Comparison of ENCODE assay signal across 25 mouse cellular contexts in the genomic region with DNA sequence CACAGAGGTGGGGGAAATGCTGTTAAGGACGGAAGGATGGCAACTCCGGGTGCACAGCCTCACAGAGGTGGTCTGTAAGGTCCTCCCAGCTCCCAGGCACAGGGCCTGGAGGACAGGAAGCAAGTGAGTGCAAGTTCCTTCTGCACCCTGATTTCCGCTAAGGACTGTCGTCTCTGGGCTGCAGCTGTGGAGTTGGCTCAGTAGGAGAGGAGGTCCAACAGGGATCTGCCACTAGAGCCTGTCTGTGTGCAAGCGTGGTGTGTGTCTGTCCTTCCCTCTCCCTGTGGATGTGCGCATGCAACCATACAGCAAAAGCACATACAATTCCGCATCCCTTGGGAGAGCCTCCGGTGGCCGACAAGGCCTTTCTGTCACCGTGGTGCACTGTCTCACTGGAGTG. TPM values are rescaled to one million over a fixed set of nuclear protein-coding genes. Genes with fewer than 3 reads are reported as not detected.
DNase-seq lines count a peak whose midpoint lies in the region; ATAC-seq and TF ChIP-seq lines count a peak whose summit lies in the region.
"Had no signal": no experiment of that assay in that cellular context is flagged by ENCODE, and none has a peak within 500 bp of the region (broad histone marks: within the 10 kb centered on the region; RNA-seq: fewer than 3 reads in every experiment).

No protein-coding gene starts in this region.

- peaks cover 10% of the 10 kb centered on the region; the same call in 1 of the 2 replicates for H3K4me1 ChIP-seq in heart, postnatal 0 days (ENCODE audit: control insufficient read depth, insufficient read depth)
- H3K4me1 ChIP-seq in heart, embryonic 12.5 days (replicated peaks): peaks cover 46% of the 10 kb centered on the region
- peaks cover 16% of the 10 kb centered on the region for H3K4me1 ChIP-seq in liver, adult 2 months (ENCODE audit: control insufficient read depth, insufficient read depth, low read length)
- peaks cover 29% of the 10 kb centered on the region for H3K4me1 ChIP-seq in brown adipose tissue, adult 24 weeks (ENCODE audit: control insufficient read depth, insufficient read depth, insufficient read length, low read length)
- peaks cover 28% of the 10 kb centered on the region for H3K4me1 ChIP-seq in liver, embryonic 16.5 days (ENCODE audit: control insufficient read depth, low read depth, low read length)

- no peaks in the 10 kb centered on the region for H3K9me3 ChIP-seq in heart, postnatal 0 days (replicated peaks; ENCODE audit: control insufficient read depth, low read length)
- no peaks in the 10 kb centered on the region for H3K9me3 ChIP-seq in heart, embryonic 12.5 days (replicated peaks)
- H3K9me3 ChIP-seq in liver, embryonic 16.5 days (replicated peaks; ENCODE audit: control insufficient read depth, low read length): no peaks in the 10 kb centered on the region
- H3K9me3 ChIP-seq: forebrain, embryonic 13.5 days; limb, embryonic 15.5 days had no signal

- H3K4me3 ChIP-seq in heart, postnatal 0 days (ENCODE audit: low read depth, low read length): no peak overlapping the region
- no peak overlapping the region for H3K4me3 ChIP-seq in heart, embryonic 12.5 days
- no peak overlapping the region for H3K4me3 ChIP-seq in liver, adult 2 months (ENCODE audit: insufficient read depth, low read depth, low read length)
- H3K4me3 ChIP-seq in brown adipose tissue, adult 24 weeks (ENCODE audit: insufficient read depth, low read depth, low read length): no peak overlapping the region
- no peak overlapping the region for H3K4me3 ChIP-seq in liver, embryonic 16.5 days (ENCODE audit: low read depth, low read length)
- H3K4me3 ChIP-seq: erythroblast, embryonic 14.5 days; forebrain, embryonic 13.5 days; limb, embryonic 15.5 days had no signal

- peak overlapping the region; percentile 25; the same call in 1 of the 2 replicates for H3K27ac ChIP-seq in heart, postnatal 0 days (ENCODE audit: low read depth)
- no peak overlapping the region for H3K27ac ChIP-seq in heart, embryonic 12.5 days (ENCODE audit: poor library complexity, severe bottlenecking)
- peak overlapping the region; percentile 48 for H3K27ac ChIP-seq in liver, adult 2 months (replicated peaks; ENCODE audit: insufficient read depth, low read depth, low read length)
- H3K27ac ChIP-seq in brown adipose tissue, adult 24 weeks (replicated peaks; ENCODE audit: low read depth, low read length): peak overlapping the region; percentile 11
- H3K27ac ChIP-seq in liver, embryonic 16.5 days (ENCODE audit: low read length): peak overlapping the region; percentile 82
- H3K27ac ChIP-seq: forebrain, embryonic 13.5 days; hindbrain, postnatal 0 days; limb, embryonic 15.5 days had no signal

- no peaks in the 10 kb centered on the region for H3K79me2 ChIP-seq in liver, adult 2 months (ENCODE audit: control insufficient read depth, insufficient read depth, low read length)

- no peak for ATAC-seq in heart, postnatal 0 days (ENCODE audit: insufficient read depth, low read depth)
- no peak for ATAC-seq in heart, embryonic 12.5 days (ENCODE audit: insufficient number of reproducible peaks, low FRiP score)
- ATAC-seq in liver, embryonic 16.5 days (ENCODE audit: low read depth): no peak
- ATAC-seq: forebrain, embryonic 13.5 days; hindbrain, postnatal 0 days had no signal

- TF ChIP-seq EP300 in heart, postnatal 0 days (IDR thresholded peaks at IDR 0.05; ENCODE audit: low read depth): no peak

- WGBS in heart, postnatal 0 days: 78% methylated on average over 10 of the region's 10 CpGs
- WGBS in heart, embryonic 12.5 days: 79% methylated on average over 10 of the region's 10 CpGs
- 84% methylated on average over 10 of the region's 10 CpGs for WGBS in liver, adult 2 months
- 84% methylated on average over 10 of the region's 10 CpGs for WGBS in liver, embryonic 16.5 days (ENCODE audit: insufficient replicate concordance)

- DNase-seq in heart, postnatal 0 days (ENCODE audit: low spot score): no peak
- DNase-seq in liver, adult 2 months (ENCODE audit: extremely low read depth, low read depth, low spot score): no peak
- no peak for DNase-seq in liver
- DNase-seq in right cerebral cortex, postnatal 14 days: no peak
- DNase-seq: adrenal gland, postnatal 36 days; B cell, adult 2 months; cerebellum, adult 9-10 months; gastrocnemius, postnatal 25 days; retina, postnatal 1 day; right cerebral cortex, postnatal 4 days; thymus, adult 2 months had no signal

- peaks cover 14% of the 10 kb centered on the region; the same call in 1 of the 2 replicates for H3K36me3 ChIP-seq in heart, postnatal 0 days (replicated peaks; ENCODE audit: control insufficient read depth, insufficient read depth, low read length)
- peaks cover 28% of the 10 kb centered on the region for H3K36me3 ChIP-seq in heart, embryonic 12.5 days
- no peaks in the 10 kb centered on the region for H3K36me3 ChIP-seq in liver, adult 2 months (ENCODE audit: control insufficient read depth, insufficient read depth, low read length)
- H3K36me3 ChIP-seq in liver, embryonic 16.5 days (ENCODE audit: control insufficient read depth, insufficient read depth): peaks cover 2% of the 10 kb centered on the region; the same call in 1 of the 2 replicates

- H3K9ac ChIP-seq in heart, postnatal 0 days (replicated peaks; ENCODE audit: low read depth, low read length): no peak overlapping the region
- no peak overlapping the region for H3K9ac ChIP-seq in heart, embryonic 12.5 days
- no peak overlapping the region for H3K9ac ChIP-seq in liver, adult 2 months (ENCODE audit: low read depth, low read length)
- H3K9ac ChIP-seq in liver, embryonic 16.5 days (ENCODE audit: low read depth, low read length): no peak overlapping the region
- H3K9ac ChIP-seq: forebrain, embryonic 13.5 days; limb, embryonic 15.5 days had no signal

- TF ChIP-seq POLR2A in liver, adult 2 months (IDR thresholded peaks at IDR 0.05; ENCODE audit: extremely low read depth, insufficient read depth, low read length): no peak

- H3K27me3 ChIP-seq in heart, postnatal 0 days (ENCODE audit: control insufficient read depth, insufficient read depth, low read length): no peaks in the 10 kb centered on the region
- no peaks in the 10 kb centered on the region for H3K27me3 ChIP-seq in heart, embryonic 12.5 days (replicated peaks)
- no peaks in the 10 kb centered on the region for H3K27me3 ChIP-seq in liver, adult 2 months (ENCODE audit: control insufficient read depth, insufficient read depth, low read length)
- no peaks in the 10 kb centered on the region for H3K27me3 ChIP-seq in liver, embryonic 16.5 days (ENCODE audit: control insufficient read depth, insufficient read depth, low read depth, low read length)
- H3K27me3 ChIP-seq: forebrain, embryonic 13.5 days; limb, embryonic 15.5 days had no signal

- no peak overlapping the region for H3K4me2 ChIP-seq in heart, postnatal 0 days (ENCODE audit: low read depth, low read length)
- H3K4me2 ChIP-seq in heart, embryonic 12.5 days: no peak overlapping the region
- H3K4me2 ChIP-seq in liver, embryonic 16.5 days (ENCODE audit: low read depth, low read length): no peak overlapping the region
- H3K4me2 ChIP-seq: forebrain, embryonic 13.5 days; limb, embryonic 15.5 days; midbrain, embryonic 11.5 days had no signal

- no peak for TF ChIP-seq CTCF in heart, postnatal 0 days (IDR thresholded peaks at IDR 0.05; ENCODE audit: low read depth)
- no peak for TF ChIP-seq CTCF in liver, adult 2 months (IDR thresholded peaks at IDR 0.05; ENCODE audit: low read depth, low read length)

RNA-seq across cellular contexts. Expression of a gene that starts 2.5 kb away (rescaled TPM):
- total RNA-seq in heart, postnatal 0 days (2014; rRNA removed; ENCODE audit: low replicate concordance): 3.7 and 10.3 TPM in 2 replicates
- polyA plus RNA-seq in heart, postnatal 0 days (2015; fragmentation: Nextera tagmentation; extraction: Ambion mirVana): 6.8 and 7.2 TPM in 2 replicates
- 2.3 and 2.6 TPM in 2 replicates for polyA plus RNA-seq in heart, embryonic 12.5 days (2016; fragmentation: Nextera tagmentation; extraction: Ambion mirVana)
- 1.0 and 2.3 TPM in 2 replicates for total RNA-seq in liver, adult 2 months (2014; rRNA removed)
- 4.1 and 4.4 TPM in 2 replicates for polyA plus RNA-seq in liver, adult 2 months (2012; rRNA removed)
- polyA plus RNA-seq in brown adipose tissue, adult 24 weeks (2012; ENCODE audit: insufficient read depth, insufficient read length, missing spikeins): 6.8 and 12.9 TPM in 2 replicates
- polyA plus RNA-seq in liver, embryonic 16.5 days (2015; fragmentation: Nextera tagmentation; extraction: Ambion mirVana): 1.7 and 2.3 TPM in 2 replicates
- total RNA-seq: hematopoietic stem cell, adult 5-6 weeks; monocyte, adult 5-6 weeks had no signal
- polyA plus RNA-seq: macrophage had no signal

RNA-seq across cellular contexts. Expression of a gene that starts 9.8 kb away (rescaled TPM):
- total RNA-seq in heart, postnatal 0 days (2014; rRNA removed; ENCODE audit: low replicate concordance): 2.2 and 2.5 TPM in 2 replicates
- 0.61 and 1.0 TPM in 2 replicates for polyA plus RNA-seq in heart, postnatal 0 days (2015; fragmentation: Nextera tagmentation; extraction: Ambion mirVana)
- polyA plus RNA-seq in heart, embryonic 12.5 days (2016; fragmentation: Nextera tagmentation; extraction: Ambion mirVana): 0.17 TPM in 1 of 2 replicates, not detected in the other
- 1,004 and 1,280 TPM in 2 replicates for total RNA-seq in liver, adult 2 months (2014; rRNA removed)
- 1,016 and 1,052 TPM in 2 replicates for polyA plus RNA-seq in liver, adult 2 months (2012; rRNA removed)
- polyA plus RNA-seq in brown adipose tissue, adult 24 weeks (2012; ENCODE audit: insufficient read depth, insufficient read length, missing spikeins): 0.96 and 1.3 TPM in 2 replicates
- 278 and 305 TPM in 2 replicates for polyA plus RNA-seq in liver, embryonic 16.5 days (2015; fragmentation: Nextera tagmentation; extraction: Ambion mirVana)
- total RNA-seq: gastrocnemius, postnatal 25 days; hematopoietic stem cell, adult 5-6 weeks; left cerebral cortex, postnatal 36 days; monocyte, adult 5-6 weeks had no signal
- polyA plus RNA-seq: embryonic facial prominence, embryonic 11.5 days; forebrain, embryonic 13.5 days; hindbrain, postnatal 0 days; macrophage; midbrain, embryonic 11.5 days; neural tube, embryonic 11.5 days had no signal

RNA-seq across cellular contexts. Expression of a gene that starts 47.1 kb away (rescaled TPM):
- total RNA-seq in heart, postnatal 0 days (2014; rRNA removed; ENCODE audit: low replicate concordance): 0.66 and 2.4 TPM in 2 replicates
- 0.49 and 0.72 TPM in 2 replicates for polyA plus RNA-seq in heart, postnatal 0 days (2015; fragmentation: Nextera tagmentation; extraction: Ambion mirVana)
- 1.4 and 2.2 TPM in 2 replicates for polyA plus RNA-seq in heart, embryonic 12.5 days (2016; fragmentation: Nextera tagmentation; extraction: Ambion mirVana)
- 603 and 791 TPM in 2 replicates for total RNA-seq in liver, adult 2 months (2014; rRNA removed)
- polyA plus RNA-seq in liver, adult 2 months (2012; rRNA removed): 335 and 492 TPM in 2 replicates
- 0.55 TPM in 1 of 2 replicates, not detected in the other for polyA plus RNA-seq in brown adipose tissue, adult 24 weeks (2012; ENCODE audit: insufficient read depth, insufficient read length, missing spikeins)
- polyA plus RNA-seq in liver, embryonic 16.5 days (2015; fragmentation: Nextera tagmentation; extraction: Ambion mirVana): 687 and 781 TPM in 2 replicates
- total RNA-seq: hematopoietic stem cell, adult 5-6 weeks; monocyte, adult 5-6 weeks had no signal
- polyA plus RNA-seq: macrophage; neural tube, embryonic 11.5 days had no signal

RNA-seq across cellular contexts. Expression of a gene that starts 51.1 kb away (rescaled TPM):
- total RNA-seq in heart, postnatal 0 days (2014; rRNA removed; ENCODE audit: low replicate concordance): 4.7 and 9.5 TPM in 2 replicates
- polyA plus RNA-seq in heart, postnatal 0 days (2015; fragmentation: Nextera tagmentation; extraction: Ambion mirVana): 9.2 and 9.9 TPM in 2 replicates
- polyA plus RNA-seq in heart, embryonic 12.5 days (2016; fragmentation: Nextera tagmentation; extraction: Ambion mirVana): 19.1 and 21.1 TPM in 2 replicates
- total RNA-seq in liver, adult 2 months (2014; rRNA removed): 3.7 and 4.1 TPM in 2 replicates
- polyA plus RNA-seq in liver, adult 2 months (2012; rRNA removed): 7.5 and 8.2 TPM in 2 replicates
- polyA plus RNA-seq in brown adipose tissue, adult 24 weeks (2012; ENCODE audit: insufficient read depth, insufficient read length, missing spikeins): 37.1 and 40.5 TPM in 2 replicates
- polyA plus RNA-seq in liver, embryonic 16.5 days (2015; fragmentation: Nextera tagmentation; extraction: Ambion mirVana): 7.7 and 8.1 TPM in 2 replicates

Comparison
In these comparisons a context has a peak if more than half of its experiments do, and no peak if none do; other contexts are left out.
1. RNA of a gene that starts 9.8 kb away (polyA plus RNA-seq): 1,016 to 1,052 TPM in liver, adult 2 months and 278 to 305 TPM in liver, embryonic 16.5 days; 0.96 to 1.3 TPM in brown adipose tissue, adult 24 weeks, 0.61 to 1.0 TPM in heart, postnatal 0 days and 0.17 TPM in heart, embryonic 12.5 days; every median in the first group is over 100 times any median in the second.
2. RNA of a gene that starts 47.1 kb away (polyA plus RNA-seq): 687 to 781 TPM in liver, embryonic 16.5 days and 335 to 492 TPM in liver, adult 2 months; 1.4 to 2.2 TPM in heart, embryonic 12.5 days, 0.49 to 0.72 TPM in heart, postnatal 0 days and 0.55 TPM in brown adipose tissue, adult 24 weeks; every median in the first group is over 100 times any median in the second.